In genomic region chr8:70729808-70730475, GRCm38 (mm10) we compare ENCODE assay signal across 7 mouse cellular contexts. TPM values are rescaled to one million over a fixed set of nuclear protein-coding genes. Genes with fewer than 3 reads are reported as not detected.
DNase-seq lines count a peak whose midpoint lies in the region; ATAC-seq and TF ChIP-seq lines count a peak whose summit lies in the region.

No protein-coding gene starts in this region.

- H3K27me3 ChIP-seq in neural tube, embryonic 11.5 days (ENCODE audit: control insufficient read depth, insufficient read depth, low read length): peaks cover 24% of the 10 kb centered on the region
- H3K27me3 ChIP-seq in embryonic facial prominence, embryonic 13.5 days: peaks cover 70% of the 10 kb centered on the region
- no peaks in the 10 kb centered on the region; the same call in 1 of the 2 replicates for H3K27me3 ChIP-seq in intestine, postnatal 0 days (replicated peaks; ENCODE audit: control insufficient read depth, insufficient read depth, low read length)
- H3K27me3 ChIP-seq in midbrain, embryonic 16.5 days (ENCODE audit: control insufficient read depth, insufficient read depth, low read depth, low read length): peaks cover 45% of the 10 kb centered on the region

- peak overlapping the region; percentile 29; the same call in 1 of the 2 replicates for H3K4me2 ChIP-seq in neural tube, embryonic 11.5 days (ENCODE audit: low read depth)
- peak overlapping the region; percentile 63 for H3K4me2 ChIP-seq in embryonic facial prominence, embryonic 13.5 days
- H3K4me2 ChIP-seq in intestine, postnatal 0 days (replicated peaks; ENCODE audit: low read depth): peak overlapping the region; percentile 69
- H3K4me2 ChIP-seq in midbrain, embryonic 16.5 days (ENCODE audit: low read length): peak overlapping the region; percentile 33; the same call in 1 of the 2 replicates

- H3K27ac ChIP-seq in neural tube, embryonic 11.5 days (ENCODE audit: low read depth, low read length): no peak overlapping the region
- no peak overlapping the region for H3K27ac ChIP-seq in embryonic facial prominence, embryonic 13.5 days
- H3K27ac ChIP-seq in intestine, postnatal 0 days (ENCODE audit: low read depth, low read length): no peak overlapping the region
- H3K27ac ChIP-seq in midbrain, embryonic 16.5 days (ENCODE audit: low read length): no peak overlapping the region

- no peaks in the 10 kb centered on the region for H3K36me3 ChIP-seq in neural tube, embryonic 11.5 days (ENCODE audit: control insufficient read depth, insufficient read depth, low read length)
- no peaks in the 10 kb centered on the region for H3K36me3 ChIP-seq in embryonic facial prominence, embryonic 13.5 days
- H3K36me3 ChIP-seq in intestine, postnatal 0 days (ENCODE audit: control insufficient read depth, insufficient read depth): no peaks in the 10 kb centered on the region
- no peaks in the 10 kb centered on the region for H3K36me3 ChIP-seq in midbrain, embryonic 16.5 days (ENCODE audit: control insufficient read depth, insufficient read depth, low read length)

- 4% methylated on average over 34 of the region's 34 CpGs for WGBS in neural tube, embryonic 11.5 days
- 3% methylated on average over 34 of the region's 34 CpGs for WGBS in embryonic facial prominence, embryonic 13.5 days
- 3% methylated on average over 34 of the region's 34 CpGs for WGBS in intestine, postnatal 0 days
- WGBS in midbrain, embryonic 16.5 days: 6% methylated on average over 34 of the region's 34 CpGs

- H3K4me1 ChIP-seq in neural tube, embryonic 11.5 days (ENCODE audit: control insufficient read depth, insufficient read depth, low read length): no peaks in the 10 kb centered on the region
- H3K4me1 ChIP-seq in embryonic facial prominence, embryonic 13.5 days: peaks cover 11% of the 10 kb centered on the region
- no peaks in the 10 kb centered on the region for H3K4me1 ChIP-seq in intestine, postnatal 0 days (replicated peaks; ENCODE audit: control insufficient read depth, insufficient read depth, low read length)
- no peaks in the 10 kb centered on the region; the same call in 1 of the 2 replicates for H3K4me1 ChIP-seq in midbrain, embryonic 16.5 days (ENCODE audit: control insufficient read depth, insufficient read depth, low read length)

- no peaks in the 10 kb centered on the region for H3K9me3 ChIP-seq in neural tube, embryonic 11.5 days (ENCODE audit: control insufficient read depth, low read length)
- no peaks in the 10 kb centered on the region for H3K9me3 ChIP-seq in embryonic facial prominence, embryonic 13.5 days
- no peaks in the 10 kb centered on the region for H3K9me3 ChIP-seq in intestine, postnatal 0 days (ENCODE audit: control insufficient read depth)
- no peaks in the 10 kb centered on the region for H3K9me3 ChIP-seq in midbrain, embryonic 16.5 days (replicated peaks; ENCODE audit: control insufficient read depth, low read length, poor library complexity, severe bottlenecking)

- H3K4me3 ChIP-seq in neural tube, embryonic 11.5 days (ENCODE audit: low read depth, low read length): peak overlapping the region; percentile 16; the same call in 1 of the 2 replicates
- peak overlapping the region; percentile 37 for H3K4me3 ChIP-seq in embryonic facial prominence, embryonic 13.5 days
- peak overlapping the region; percentile 23 for H3K4me3 ChIP-seq in intestine, postnatal 0 days (ENCODE audit: low read depth, low read length)
- H3K4me3 ChIP-seq in midbrain, embryonic 16.5 days (ENCODE audit: low read depth, low read length): peak overlapping the region; percentile 19

- no peak for ATAC-seq in neural tube, embryonic 11.5 days (ENCODE audit: insufficient read depth, low FRiP score, low TSS enrichment)
- no peak for ATAC-seq in embryonic facial prominence, embryonic 13.5 days (ENCODE audit: insufficient number of reproducible peaks, insufficient read depth, low FRiP score, low TSS enrichment, low read depth)
- ATAC-seq in intestine, postnatal 0 days: peak; percentile 46
- ATAC-seq in midbrain, embryonic 16.5 days: no peak

- peak; percentile 16 for DNase-seq in neural tube, embryonic 11.5 days (ENCODE audit: low spot score)
- DNase-seq in neural tube, embryonic 10.5 days (ENCODE audit: extremely low spot score, low spot score): no peak
- DNase-seq in urinary bladder, postnatal 10 days (ENCODE audit: low spot score): no peak
- DNase-seq in left cerebral cortex, adult 11 months (ENCODE audit: low spot score): no peak

- peak overlapping the region; percentile 39; the same call in 1 of the 2 replicates for H3K9ac ChIP-seq in neural tube, embryonic 11.5 days (ENCODE audit: low read length)
- peak overlapping the region; percentile 52; the same call in 1 of the 2 replicates for H3K9ac ChIP-seq in embryonic facial prominence, embryonic 13.5 days
- no peak overlapping the region for H3K9ac ChIP-seq in intestine, postnatal 0 days (ENCODE audit: low read depth, low read length)
- H3K9ac ChIP-seq in midbrain, embryonic 16.5 days (ENCODE audit: low read depth, low read length): no peak overlapping the region

- TF ChIP-seq CTCF in intestine, postnatal 0 days (IDR thresholded peaks at IDR 0.05; ENCODE audit: low read depth): peak; percentile 60

RNA-seq across cellular contexts. Expression of gene Pde4c, which starts 6.4 kb away (rescaled TPM):
- 0.42 TPM in 1 of 2 replicates, not detected in the other for polyA plus RNA-seq in neural tube, embryonic 11.5 days (2014; fragmentation: Nextera tagmentation; extraction: Ambion mirVana)
- polyA plus RNA-seq in embryonic facial prominence, embryonic 13.5 days (2015; fragmentation: Nextera tagmentation; extraction: Ambion mirVana): 0.13 and 0.14 TPM in 2 replicates
- polyA plus RNA-seq in intestine, postnatal 0 days (2015; fragmentation: Nextera tagmentation; extraction: Ambion mirVana): 0.21 and 0.31 TPM in 2 replicates
- 0.11 and 0.23 TPM in 2 replicates for polyA plus RNA-seq in midbrain, embryonic 16.5 days (2015; fragmentation: Nextera tagmentation; extraction: Ambion mirVana)

RNA-seq across cellular contexts. Expression of gene Gm3336, which starts 11.6 kb away (rescaled TPM):
- polyA plus RNA-seq in neural tube, embryonic 11.5 days (2014; fragmentation: Nextera tagmentation; extraction: Ambion mirVana): not detected in 2 replicates
- polyA plus RNA-seq in embryonic facial prominence, embryonic 13.5 days (2015; fragmentation: Nextera tagmentation; extraction: Ambion mirVana): not detected in 2 replicates
- polyA plus RNA-seq in intestine, postnatal 0 days (2015; fragmentation: Nextera tagmentation; extraction: Ambion mirVana): 2.8 TPM in 2 replicates
- polyA plus RNA-seq in midbrain, embryonic 16.5 days (2015; fragmentation: Nextera tagmentation; extraction: Ambion mirVana): not detected in 2 replicates

RNA-seq across cellular contexts. Expression of gene Rab3a, which starts 24.5 kb away (rescaled TPM):
- 97.9 and 111 TPM in 2 replicates for polyA plus RNA-seq in neural tube, embryonic 11.5 days (2014; fragmentation: Nextera tagmentation; extraction: Ambion mirVana)
- polyA plus RNA-seq in embryonic facial prominence, embryonic 13.5 days (2015; fragmentation: Nextera tagmentation; extraction: Ambion mirVana): 23.8 TPM in 2 replicates
- 18.8 and 19.5 TPM in 2 replicates for polyA plus RNA-seq in intestine, postnatal 0 days (2015; fragmentation: Nextera tagmentation; extraction: Ambion mirVana)
- 477 and 573 TPM in 2 replicates for polyA plus RNA-seq in midbrain, embryonic 16.5 days (2015; fragmentation: Nextera tagmentation; extraction: Ambion mirVana)

RNA-seq across cellular contexts. Expression of gene Iqcn, which starts 26.7 kb away (rescaled TPM):
- polyA plus RNA-seq in neural tube, embryonic 11.5 days (2014; fragmentation: Nextera tagmentation; extraction: Ambion mirVana): not detected in 2 replicates
- 0.07 TPM in 1 of 2 replicates, not detected in the other for polyA plus RNA-seq in embryonic facial prominence, embryonic 13.5 days (2015; fragmentation: Nextera tagmentation; extraction: Ambion mirVana)
- not detected in 2 replicates for polyA plus RNA-seq in intestine, postnatal 0 days (2015; fragmentation: Nextera tagmentation; extraction: Ambion mirVana)
- 0.06 TPM in 1 of 2 replicates, not detected in the other for polyA plus RNA-seq in midbrain, embryonic 16.5 days (2015; fragmentation: Nextera tagmentation; extraction: Ambion mirVana)

RNA-seq across cellular contexts. Expression of gene Mpv17l2, which starts 30.8 kb away (rescaled TPM):
- 40.7 and 41.3 TPM in 2 replicates for polyA plus RNA-seq in neural tube, embryonic 11.5 days (2014; fragmentation: Nextera tagmentation; extraction: Ambion mirVana)
- polyA plus RNA-seq in embryonic facial prominence, embryonic 13.5 days (2015; fragmentation: Nextera tagmentation; extraction: Ambion mirVana): 29.3 and 36.7 TPM in 2 replicates
- polyA plus RNA-seq in intestine, postnatal 0 days (2015; fragmentation: Nextera tagmentation; extraction: Ambion mirVana): 76.3 and 80.6 TPM in 2 replicates
- 34.8 and 35.7 TPM in 2 replicates for polyA plus RNA-seq in midbrain, embryonic 16.5 days (2015; fragmentation: Nextera tagmentation; extraction: Ambion mirVana)

Comparison
In these comparisons a context has a peak if more than half of its experiments do, and no peak if none do; other contexts are left out.
1. H3K9ac ChIP-seq: peak in neural tube, embryonic 11.5 days (single experiment) and embryonic facial prominence, embryonic 13.5 days (single experiment); none in intestine, postnatal 0 days (single experiment) and midbrain, embryonic 16.5 days (single experiment).
2. Peak in every context shown above with its lines, with median percentiles within 50 percentile points of each other: H3K4me2 ChIP-seq and H3K4me3 ChIP-seq.